Mouse (Mus musculus) heart, postnatal 0 days (tissue): ENCODE data around the gene Tmco5. TPM values are rescaled to one million over a fixed set of nuclear protein-coding genes. Genes with fewer than 3 reads are reported as not detected.

Experiments
- ATAC-seq: fragments of 200-750 bp; cut with Nextera tagmentation; 2 replicates; pipeline ENCODE4 v1.8.0; 2017; ENCODE audit warnings: low read depth, moderate number of reproducible peaks, moderate library complexity; ENCODE audit not compliant: insufficient read depth
- DNase-seq: peaks from one replicate; pipeline ENCODE4 v3.0.0-alpha.2; 2016; ENCODE audit warnings: low spot score
- H3K27ac ChIP-seq: fragments of 300-500 bp; sonication (generic); 2 replicates; pipeline ENCODE4 v1.5.1; 2014; ENCODE audit warnings: low read depth, mild to moderate bottlenecking
- H3K27me3 ChIP-seq: fragments of 300-500 bp; sonication (generic); 2 replicates; pipeline ENCODE4 v1.6.1; 2014; ENCODE audit warnings: low read length, mixed read lengths; ENCODE audit not compliant: control insufficient read depth, insufficient read depth
- H3K36me3 ChIP-seq: fragments of 300-500 bp; sonication (generic); replicated peaks from 2 replicates; pipeline ENCODE4 v1.6.1; 2014; ENCODE audit warnings: low read length, mixed read lengths; ENCODE audit not compliant: control insufficient read depth, insufficient read depth
- H3K4me1 ChIP-seq: fragments of 300-500 bp; sonication (generic); 2 replicates; pipeline ENCODE4 v1.6.1; 2014; ENCODE audit warnings: antibody characterized with exemption; ENCODE audit not compliant: control insufficient read depth, insufficient read depth
- H3K4me2 ChIP-seq: fragments of 300-500 bp; sonication (generic); 2 replicates; pipeline ENCODE4 v1.6.1; 2014; ENCODE audit warnings: low read depth, mild to moderate bottlenecking, low read length, moderate library complexity
- H3K4me3 ChIP-seq: fragments of 300-500 bp; sonication (generic); 2 replicates; pipeline ENCODE4 v1.5.1; 2014; ENCODE audit warnings: low read depth, low read length
- H3K9ac ChIP-seq: fragments of 300-500 bp; sonication (generic); replicated peaks from 2 replicates; pipeline ENCODE4 v1.6.1; 2014; ENCODE audit warnings: low read depth, low read length, mixed read lengths
- H3K9me3 ChIP-seq: fragments of 300-500 bp; sonication (generic); replicated peaks from 2 replicates; pipeline ENCODE4 v1.6.1; 2016; ENCODE audit warnings: low read length; ENCODE audit not compliant: control insufficient read depth
- CTCF ChIP-seq: IDR thresholded peaks from 2 replicates; pipeline ENCODE4 v1.5.1; 2016; ENCODE audit warnings: antibody characterized with exemption, control low read depth, low read depth
- EP300 ChIP-seq: IDR thresholded peaks from 2 replicates; pipeline ENCODE4 v1.6.1; 2016; ENCODE audit warnings: antibody characterized with exemption, low read depth
- whole genome bisulfite sequencing: fragments of 180-500 bp; shearing (Covaris S2); extraction: QIAGEN DNeasy Blood & Tissue Kit; methylation state at CpG from one replicate; pipeline ENCODE4 v1.1.7; 2014; 5-methylcytosine and 5-hydroxymethylcytosine counted together
- polyA plus RNA-seq: library from polyadenylated mRNA; unstranded; fragments of >200 nt; fragmentation: Nextera tagmentation; extraction: Ambion mirVana; gene quantifications from 2 replicates; pipeline ENCODE4 v1.2.1, GENCODE M21; 2015
- total RNA-seq: library from RNA; depleted of rRNA; stranded (reverse); fragments of >200 nt; gene quantifications from 2 replicates; pipeline ENCODE4 v1.2.3, GENCODE M21; 2014; ENCODE audit warnings: low replicate concordance

The Tmco5 gene
- total and polyA plus RNA-seq, 2 experiments from 2014 or later = not detected

DNA sequence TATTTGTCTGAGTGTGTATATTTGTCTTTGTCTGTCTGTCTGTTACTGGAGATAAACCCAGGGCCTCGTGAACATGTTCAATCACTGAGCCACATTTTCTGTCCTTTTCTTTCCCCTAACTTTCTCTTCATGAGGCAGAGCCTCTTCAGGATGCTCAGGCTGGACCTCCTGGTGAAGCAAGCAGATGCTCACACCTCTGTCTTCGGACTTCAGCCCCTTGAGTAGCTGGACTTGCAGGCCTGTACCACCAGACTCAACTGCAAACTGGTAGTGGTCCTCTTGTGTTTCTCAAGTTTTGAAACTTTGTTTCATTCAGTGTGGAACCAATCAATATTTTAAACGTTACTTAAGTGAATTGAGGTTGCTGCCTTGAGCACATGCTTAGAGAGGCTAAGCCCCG, 27.1 kb upstream of the Tmco5 start:
- Histone ChIP-seq H3K4me2 (no peak overlapping the region), H3K27ac (no peak overlapping the region), H3K9me3 (no peaks in the 10 kb centered on the region), H3K4me3 (no peak overlapping the region), H3K27me3 (no peaks in the 10 kb centered on the region), H3K4me1 (no peaks in the 10 kb centered on the region), H3K36me3 (no peaks in the 10 kb centered on the region), H3K9ac (no peak overlapping the region)
- DNase-seq = no peak
- TF ChIP-seq CTCF (no peak), EP300 (no peak)
- no peak for ATAC-seq
- WGBS = 79% methylated on average over 4 of the region's 4 CpGs

- Histone ChIP-seq H3K4me3 (no peak overlapping the region), H3K36me3 (no peaks in the 10 kb centered on the region), H3K4me1 (no peaks in the 10 kb centered on the region), H3K27ac (no peak overlapping the region), H3K27me3 (no peaks in the 10 kb centered on the region), H3K4me2 (no peak overlapping the region), H3K9ac (no peak overlapping the region), H3K9me3 (no peaks in the 10 kb centered on the region)
- TF ChIP-seq CTCF (no peak), EP300 (no peak)
- 10% methylated on average over 5 of the region's 5 CpGs for WGBS
- DNase-seq (peak; percentile 52), ATAC-seq (peak; percentile 57; the same call in 1 of the 2 replicates)
Measured at GRCm38 (mm10) chr2:116852249-116852648, 26.2 kb upstream of the Tmco5 start.

DNA sequence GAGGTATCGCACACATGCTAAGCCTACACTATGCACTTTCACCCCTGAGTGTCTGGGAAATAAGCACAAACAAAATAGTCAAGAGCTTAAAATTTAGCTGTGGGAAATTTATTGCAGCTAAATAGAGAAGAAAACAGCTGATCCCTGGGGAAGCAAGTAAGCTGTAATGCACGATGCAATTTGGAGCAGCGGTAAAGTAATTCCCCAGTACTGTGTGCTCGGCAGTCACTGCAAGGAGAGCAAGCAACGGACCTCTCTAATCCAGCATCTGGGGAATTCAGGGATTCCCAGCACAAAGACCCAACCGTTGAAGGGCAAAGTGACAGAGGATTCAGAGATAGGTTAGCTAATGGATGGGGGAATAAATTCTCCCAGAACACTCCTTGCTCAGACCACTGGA, 19.8 kb upstream of the Tmco5 start:
- Histone ChIP-seq H3K9me3 (no peaks in the 10 kb centered on the region), H3K4me1 (no peaks in the 10 kb centered on the region), H3K4me3 (no peak overlapping the region), H3K36me3 (no peaks in the 10 kb centered on the region), H3K27ac (no peak overlapping the region), H3K4me2 (no peak overlapping the region), H3K27me3 (no peaks in the 10 kb centered on the region), H3K9ac (no peak overlapping the region)
- WGBS = 66% methylated on average over 6 of the region's 6 CpGs
- ATAC-seq = no peak
- no peak for DNase-seq
- TF ChIP-seq CTCF (no peak), EP300 (no peak)

DNA sequence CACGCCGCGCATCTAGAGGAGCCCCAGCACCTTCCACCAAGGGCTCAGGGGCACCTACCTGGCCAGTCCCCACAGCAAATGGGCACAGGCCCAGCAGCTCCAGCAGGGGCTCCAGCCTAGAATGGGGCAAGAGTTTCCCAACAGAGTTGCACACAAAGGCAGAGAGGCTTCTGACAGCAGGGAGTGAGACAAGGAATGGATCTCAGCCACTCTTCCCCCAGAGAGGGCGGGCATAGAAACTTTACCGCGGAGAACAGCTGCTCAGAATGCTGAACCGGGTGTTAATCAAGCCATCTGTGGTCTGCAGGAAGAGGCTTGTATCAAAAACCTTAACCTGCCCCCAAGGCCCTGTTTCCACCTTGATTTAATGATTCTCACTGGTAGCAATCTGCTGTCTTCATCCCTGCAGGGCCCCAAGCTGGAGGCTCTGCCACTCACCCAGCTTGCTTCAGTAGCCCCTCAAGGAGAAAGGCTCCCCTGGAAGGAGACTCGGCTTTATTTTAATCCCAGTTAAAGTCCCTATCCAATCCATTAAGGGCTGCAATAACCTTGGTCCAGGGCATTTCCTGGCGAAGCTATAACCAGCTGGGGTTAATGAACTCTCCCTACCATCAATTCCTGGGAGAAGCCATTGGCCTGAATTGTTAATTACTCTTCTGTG, 1.4 kb upstream of the Tmco5 start:
- Histone ChIP-seq H3K27ac (no peak overlapping the region), H3K9ac (no peak overlapping the region), H3K27me3 (no peaks in the 10 kb centered on the region), H3K9me3 (no peaks in the 10 kb centered on the region), H3K4me3 (no peak overlapping the region), H3K4me2 (no peak overlapping the region), H3K36me3 (no peaks in the 10 kb centered on the region), H3K4me1 (no peaks in the 10 kb centered on the region)
- TF ChIP-seq EP300 (no peak), CTCF (no peak)
- no peak for DNase-seq
- no peak for ATAC-seq
- WGBS = 41% methylated on average over 9 of the region's 9 CpGs

DNA sequence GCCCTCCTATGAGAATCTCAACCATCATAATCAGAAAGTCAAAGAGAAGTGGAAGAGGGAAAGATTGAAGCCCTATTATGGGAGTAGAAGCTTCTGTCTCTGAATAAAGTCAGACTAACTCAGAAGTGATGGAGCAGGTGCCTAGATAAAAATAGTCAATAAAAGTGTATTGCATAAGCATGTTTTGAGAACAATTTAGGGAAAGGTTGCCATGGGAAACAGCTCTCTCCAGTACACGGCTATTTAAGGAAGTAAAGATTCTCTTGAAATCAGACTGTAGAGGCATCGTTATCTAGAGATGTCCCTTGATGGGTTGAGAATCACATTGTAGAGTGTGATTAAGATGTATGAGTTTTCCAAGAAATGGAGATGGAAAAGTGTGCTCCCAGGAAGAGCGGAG, 1.2 kb downstream of the Tmco5 start:
- Histone ChIP-seq H3K36me3 (no peaks in the 10 kb centered on the region), H3K4me3 (no peak overlapping the region), H3K9ac (no peak overlapping the region), H3K27me3 (no peaks in the 10 kb centered on the region), H3K9me3 (no peaks in the 10 kb centered on the region), H3K4me2 (no peak overlapping the region), H3K27ac (no peak overlapping the region), H3K4me1 (no peaks in the 10 kb centered on the region)
- WGBS = 74% methylated on average over 3 of the region's 3 CpGs
- no peak for ATAC-seq
- TF ChIP-seq CTCF = no peak
- no peak for TF ChIP-seq EP300
- no peak for DNase-seq

- H3K9me3 ChIP-seq = no peaks in the 10 kb centered on the region
- 31% methylated on average over 14 of the region's 14 CpGs for WGBS
- peak overlapping the region; percentile 53 for H3K4me2 ChIP-seq
- no peak; the same call in 1 of the 2 replicates for ATAC-seq
- H3K36me3 ChIP-seq = no peaks in the 10 kb centered on the region
- TF ChIP-seq EP300 = no peak
- no peak for TF ChIP-seq CTCF
- H3K27me3 ChIP-seq = 0 out of 2 replicates have a peak, but pooled peaks cover 3% of the 10 kb centered on the region
- DNase-seq = no peak
- H3K4me1 ChIP-seq = no peaks in the 10 kb centered on the region
- no peak overlapping the region for H3K4me3 ChIP-seq
- no peak overlapping the region for H3K27ac ChIP-seq
- H3K9ac ChIP-seq = no peak overlapping the region
Measured at GRCm38 (mm10) chr2:116893316-116893987, 15.0 kb downstream of the Tmco5 start.
